Mouse (Mus musculus): ENCODE data around the gene Zfp82.

GRCm38 (mm10) chr7:30121308-30122187 lies 48.8 kb upstream of the Zfp82 start, which contains the start of gene Zfp382:
- TF ChIP-seq CTCF (conservative IDR thresholded peaks at IDR 0.05; ENCODE audit: low read length) (no peak), NANOG (IDR thresholded peaks at IDR 0.05; ENCODE audit: borderline replicate concordance, low read length) (no peak), POU5F1 (IDR thresholded peaks at IDR 0.05; ENCODE audit: borderline replicate concordance, low read length) (no peak)
